Mouse (Mus musculus) ZHBTc4 (cell line): ENCODE data around the gene Cd300ld2.
"Not testable (repeated sequence)": the region's sequence is repeated elsewhere in the genome, so short reads cannot be mapped to it uniquely, and the experiment has no call there.

ENCODE experiments used
- DNase-seq: peaks from one replicate; pipeline ENCODE4 v3.0.0-alpha.2; 2011; ENCODE audit warnings: low read depth, low spot score

Cd300ld2 gene

DNA sequence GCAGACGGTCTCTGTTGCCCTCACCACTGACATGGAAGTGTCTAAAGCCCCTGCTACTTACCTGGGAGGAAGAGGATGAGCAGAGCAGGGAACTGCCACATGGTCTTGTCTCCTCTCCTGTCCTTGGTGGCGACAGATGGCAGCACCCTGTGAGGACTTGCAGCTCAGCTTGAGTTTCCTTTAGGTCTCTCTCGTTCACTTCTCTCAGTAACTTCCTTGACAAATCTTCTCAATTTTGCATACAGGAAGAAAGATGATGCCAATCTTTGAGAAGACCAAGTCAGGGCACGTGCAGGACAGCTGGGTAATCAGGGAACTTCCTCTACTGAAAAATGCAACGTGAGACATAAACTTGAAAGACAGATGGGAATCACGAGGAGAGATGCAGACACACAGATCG lies at the start of gene Cd300ld2:
TSS of gene Cd300ld2 (minus strand) at position 101 of the 400 bp plus-strand sequence.
- not testable (repeated sequence) for DNase-seq

DNA sequence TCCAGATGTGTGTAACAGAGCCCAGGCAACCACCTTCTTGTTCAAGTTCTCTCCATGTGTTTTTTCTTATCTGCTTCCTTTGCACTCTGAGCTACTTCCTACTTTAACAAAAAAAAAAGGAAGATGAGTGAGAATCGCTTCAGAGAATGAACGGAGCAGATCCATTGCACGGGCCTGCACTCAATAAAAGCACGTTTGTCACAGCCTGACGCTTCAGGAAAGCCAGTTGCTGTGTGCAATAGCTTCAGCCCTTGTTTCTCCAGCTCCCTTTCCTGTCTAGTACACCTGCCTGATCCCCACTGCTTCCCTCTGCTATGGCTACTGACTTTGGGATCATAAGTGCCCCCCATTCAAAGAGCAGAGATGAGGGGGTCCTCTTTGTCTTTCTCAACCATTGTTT lies 46.1 kb upstream of the Cd300ld2 start, which contains the start of gene Cd300e:
TSS of gene Cd300e (minus strand) at position 101 of the 400 bp plus-strand sequence.
- DNase-seq: no peak

DNA sequence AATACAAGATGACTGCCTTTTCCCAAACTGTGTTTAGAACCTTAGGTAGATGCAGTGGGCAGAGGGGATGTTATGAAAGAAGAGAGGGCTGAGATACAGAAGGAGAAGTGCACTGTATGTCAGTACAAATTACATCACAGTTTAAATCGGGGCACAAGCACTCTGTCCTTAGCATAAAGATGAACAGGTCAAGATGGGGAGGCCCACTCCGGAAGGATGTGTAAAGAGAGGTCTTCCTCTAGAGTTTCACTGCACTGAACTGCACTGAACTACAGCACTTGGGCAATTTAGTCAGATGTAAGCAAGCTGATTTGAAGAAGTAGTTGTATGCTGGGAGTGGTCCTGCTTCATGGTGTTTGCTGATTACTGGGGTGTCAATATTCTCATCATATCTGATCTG lies 43.8 kb upstream of the Cd300ld2 start:
- no peak for DNase-seq

DNA sequence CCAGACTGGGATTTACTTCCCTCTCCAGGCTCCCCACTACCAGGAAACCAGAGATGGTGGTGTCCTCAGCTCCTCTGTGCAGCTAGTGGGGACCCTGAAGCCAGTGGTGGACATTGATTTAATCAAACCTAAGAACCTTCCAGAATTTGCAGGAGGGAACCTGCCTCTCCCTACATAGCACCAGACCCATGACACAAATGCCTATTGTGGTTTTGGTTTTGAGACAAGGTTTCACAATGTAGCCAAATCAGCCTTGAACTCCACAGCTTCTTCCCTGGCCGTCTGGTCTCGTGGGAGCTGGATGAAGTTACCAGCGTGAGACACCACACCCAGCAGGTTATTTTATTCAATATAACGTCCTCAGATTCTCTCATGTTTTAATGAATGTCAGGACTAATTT lies 42.7 kb upstream of the Cd300ld2 start:
- no peak for DNase-seq

DNA sequence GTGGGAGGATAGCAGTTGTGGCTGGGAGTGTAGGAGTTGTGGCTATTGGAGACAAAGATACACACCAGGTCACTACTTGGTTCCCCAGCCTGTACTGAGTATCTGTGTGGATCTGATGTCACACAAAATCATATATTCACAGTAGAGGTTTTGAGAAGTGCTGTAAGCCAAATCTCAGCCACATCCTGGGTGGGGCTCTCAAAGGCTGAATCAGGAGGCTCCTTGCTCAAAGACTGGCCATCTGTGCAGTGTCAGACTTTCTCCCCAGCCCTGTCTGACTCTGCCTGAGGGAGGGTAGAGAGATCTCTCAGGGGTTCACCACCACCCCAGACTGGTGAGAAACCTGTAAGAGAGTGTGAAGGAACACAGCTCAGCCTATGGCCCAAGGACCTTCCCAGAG lies 38.5 kb upstream of the Cd300ld2 start:
- DNase-seq: no peak

DNA sequence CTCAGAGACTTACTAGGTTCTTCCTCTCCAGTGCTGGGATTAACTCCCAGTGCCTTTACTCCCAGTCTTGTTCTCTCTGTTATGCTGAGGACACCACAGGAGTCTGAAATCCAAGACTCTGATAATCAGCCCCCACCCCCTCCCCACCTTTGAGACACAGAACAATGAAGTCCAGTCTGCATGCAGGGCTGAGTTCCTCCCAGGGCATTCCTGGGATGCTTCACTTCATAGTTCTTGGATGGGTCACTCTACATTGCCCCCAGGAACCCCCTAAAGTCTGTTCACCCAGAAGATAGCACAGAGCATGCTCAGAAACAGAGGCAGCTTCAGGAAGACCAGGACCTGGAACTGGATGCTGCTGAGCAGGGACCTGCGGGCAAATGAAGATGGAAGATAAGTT lies 37.0 kb upstream of the Cd300ld2 start:
- peak; percentile 40 for DNase-seq

DNA sequence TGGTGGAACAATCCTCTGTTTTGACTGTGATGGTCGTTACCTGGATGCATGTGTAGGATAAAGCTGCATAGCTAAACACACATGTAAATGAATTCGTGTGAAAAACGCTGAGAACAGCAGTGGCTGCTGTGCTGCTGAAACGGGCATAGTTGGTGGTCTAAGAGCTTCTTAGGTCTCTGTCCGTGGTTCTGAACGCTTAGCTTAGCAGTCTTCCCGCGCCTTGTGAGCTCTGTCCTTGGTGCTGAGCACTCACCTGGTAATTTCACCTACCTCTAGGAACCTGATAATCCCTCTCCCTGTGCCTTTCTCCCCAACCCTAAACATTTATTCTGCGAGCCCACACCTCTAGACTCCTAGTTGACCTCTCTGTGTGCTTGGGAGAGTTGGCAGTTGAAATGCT lies 36.2 kb upstream of the Cd300ld2 start:
- DNase-seq: peak; percentile 87

DNA sequence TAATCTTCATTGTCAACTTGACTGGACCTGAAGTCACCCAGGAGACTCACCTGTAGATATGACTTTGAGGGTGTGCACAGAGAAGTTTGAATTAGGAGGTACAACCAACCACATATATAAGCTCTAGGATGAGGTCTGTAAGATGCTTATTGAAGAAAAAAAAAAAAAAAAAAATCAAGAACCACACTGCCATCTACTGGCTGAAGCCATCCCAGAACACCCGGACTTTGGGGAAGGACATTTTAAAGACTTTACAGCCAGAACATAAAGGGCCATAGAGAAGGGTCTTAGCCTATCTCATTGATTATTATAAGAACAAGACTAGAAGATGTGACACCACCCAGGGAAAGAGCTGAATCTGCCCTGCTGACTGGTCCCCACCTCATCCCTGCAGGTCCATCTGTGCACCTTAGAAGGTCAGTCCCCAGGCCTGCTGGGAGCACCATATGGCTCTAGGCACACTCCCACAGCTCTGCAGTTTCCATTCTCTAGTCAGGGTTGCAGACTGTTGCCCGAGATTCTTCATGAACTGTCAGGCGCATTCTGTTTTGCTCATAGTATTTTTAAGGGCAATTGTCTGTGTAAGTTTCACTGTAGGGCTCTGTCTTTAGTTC lies 33.4 kb upstream of the Cd300ld2 start:
- peak; percentile 39 for DNase-seq

DNA sequence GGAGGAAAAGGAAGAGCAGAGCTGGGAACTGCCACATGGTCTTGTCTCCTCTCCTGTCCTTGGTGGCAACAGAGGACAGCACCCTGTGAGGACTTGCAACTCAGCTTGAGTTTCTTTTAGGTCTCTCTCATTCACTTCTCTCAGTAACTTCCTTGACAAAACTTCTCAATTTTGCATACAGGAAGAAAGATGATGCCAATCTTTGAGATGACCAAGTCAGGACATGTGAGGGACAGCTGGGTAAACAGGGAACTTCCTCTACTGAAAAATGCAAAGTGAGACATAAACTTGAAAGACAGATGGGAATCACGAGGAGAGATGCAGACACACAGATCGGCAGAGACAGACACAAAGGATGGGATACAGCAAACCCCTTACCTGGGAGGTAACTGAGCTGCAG lies 32.3 kb upstream of the Cd300ld2 start, which contains the start of gene Cd300ld3:
TSS of gene Cd300ld3 (minus strand) at position 151 of the 400 bp plus-strand sequence.
- DNase-seq: no peak

DNA sequence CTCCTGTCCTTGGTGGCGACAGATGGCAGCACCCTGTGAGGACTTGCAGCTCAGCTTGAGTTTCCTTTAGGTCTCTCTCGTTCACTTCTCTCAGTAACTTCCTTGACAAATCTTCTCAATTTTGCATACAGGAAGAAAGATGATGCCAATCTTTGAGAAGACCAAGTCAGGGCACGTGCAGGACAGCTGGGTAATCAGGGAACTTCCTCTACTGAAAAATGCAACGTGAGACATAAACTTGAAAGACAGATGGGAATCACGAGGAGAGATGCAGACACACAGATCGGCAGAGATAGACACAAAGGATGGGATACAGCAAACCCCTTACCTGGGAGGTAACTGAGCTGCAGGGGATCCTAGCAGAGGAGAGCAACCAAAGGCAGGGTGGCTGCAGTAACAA lies 21.7 kb upstream of the Cd300ld2 start, which contains the start of gene Cd300ld5:
TSS of gene Cd300ld5 (minus strand) at position 101 of the 400 bp plus-strand sequence.
- not testable (repeated sequence) for DNase-seq

DNA sequence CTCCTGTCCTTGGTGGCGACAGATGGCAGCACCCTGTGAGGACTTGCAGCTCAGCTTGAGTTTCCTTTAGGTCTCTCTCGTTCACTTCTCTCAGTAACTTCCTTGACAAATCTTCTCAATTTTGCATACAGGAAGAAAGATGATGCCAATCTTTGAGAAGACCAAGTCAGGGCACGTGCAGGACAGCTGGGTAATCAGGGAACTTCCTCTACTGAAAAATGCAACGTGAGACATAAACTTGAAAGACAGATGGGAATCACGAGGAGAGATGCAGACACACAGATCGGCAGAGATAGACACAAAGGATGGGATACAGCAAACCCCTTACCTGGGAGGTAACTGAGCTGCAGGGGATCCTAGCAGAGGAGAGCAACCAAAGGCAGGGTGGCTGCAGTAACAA lies 10.9 kb upstream of the Cd300ld2 start, which contains the start of gene Cd300ld4:
TSS of gene Cd300ld4 (minus strand) at position 101 of the 400 bp plus-strand sequence.
- DNase-seq: not testable (repeated sequence)

DNA sequence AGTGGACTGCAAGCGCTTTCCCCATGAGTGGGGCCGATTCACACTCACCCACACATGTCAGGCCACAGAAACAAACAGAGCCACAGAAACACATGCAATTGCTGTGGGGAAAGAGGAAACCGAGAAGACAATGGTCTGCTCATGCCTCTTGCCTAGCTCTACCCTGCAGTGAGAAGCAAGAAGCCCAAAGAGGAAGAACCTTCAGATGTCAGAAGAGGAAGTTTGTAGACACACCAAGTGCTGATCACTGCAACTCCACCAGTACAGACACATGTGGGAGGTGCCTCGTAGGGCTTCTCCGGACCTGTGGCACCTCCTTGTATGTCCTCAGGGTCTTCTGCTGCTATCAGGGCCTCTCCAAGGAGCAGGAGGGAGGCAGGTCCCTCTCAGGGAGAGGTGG lies 11.9 kb downstream of the Cd300ld2 start:
- no peak for DNase-seq

DNA sequence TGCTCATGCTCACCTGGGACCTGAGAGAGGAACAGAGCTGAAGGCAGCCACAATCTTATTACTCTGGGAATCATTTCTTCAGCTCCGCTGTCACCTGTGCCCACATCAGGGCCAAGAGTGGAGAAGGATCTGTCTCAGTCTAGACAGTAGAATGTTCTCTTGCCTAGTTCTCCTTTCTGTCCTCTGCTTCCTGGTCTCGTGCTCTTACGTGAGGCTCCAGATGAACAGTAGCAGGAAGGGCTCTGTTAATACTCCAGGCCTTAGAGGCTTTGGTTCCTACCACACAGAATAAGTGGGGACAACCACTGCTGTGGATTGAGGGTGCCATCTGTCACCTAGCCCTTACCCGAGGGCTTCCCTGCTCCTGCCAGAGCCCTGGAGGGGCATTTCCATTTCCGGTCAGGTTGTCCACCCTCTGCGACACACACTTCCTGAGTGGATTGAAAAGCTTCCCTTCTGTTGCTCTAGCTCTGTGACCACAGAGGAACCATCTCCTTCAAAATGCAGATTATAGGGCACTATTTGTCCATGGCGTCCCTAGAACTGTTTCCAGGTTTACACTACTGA lies 14.4 kb downstream of the Cd300ld2 start, which contains the start of gene Cd300c2:
TSS of gene Cd300c2 (minus strand) at position 407 of the 567 bp plus-strand sequence.
- no peak for DNase-seq

DNA sequence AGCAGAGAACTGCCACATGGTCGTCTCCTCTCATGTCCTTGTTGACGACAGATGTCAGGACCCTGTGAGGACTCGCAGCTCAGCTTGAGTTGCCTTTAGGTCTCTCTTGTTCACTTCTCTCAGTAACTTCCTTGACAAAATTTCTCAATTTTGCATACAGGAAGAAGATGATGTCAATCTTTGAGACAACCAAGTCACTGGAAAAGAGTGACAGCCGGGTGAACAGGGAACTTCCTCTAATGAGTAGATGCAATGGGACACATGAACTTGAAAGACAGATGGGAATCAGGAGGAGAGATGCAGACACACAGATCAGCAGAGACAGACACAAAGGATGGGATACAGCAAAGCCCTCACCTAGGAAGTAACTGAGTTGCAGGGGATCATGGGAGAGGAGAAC lies 26.2 kb downstream of the Cd300ld2 start, which contains the start of gene Cd300ld:
TSS of gene Cd300ld (minus strand) at position 130 of the 400 bp plus-strand sequence.
- no peak for DNase-seq

DNA sequence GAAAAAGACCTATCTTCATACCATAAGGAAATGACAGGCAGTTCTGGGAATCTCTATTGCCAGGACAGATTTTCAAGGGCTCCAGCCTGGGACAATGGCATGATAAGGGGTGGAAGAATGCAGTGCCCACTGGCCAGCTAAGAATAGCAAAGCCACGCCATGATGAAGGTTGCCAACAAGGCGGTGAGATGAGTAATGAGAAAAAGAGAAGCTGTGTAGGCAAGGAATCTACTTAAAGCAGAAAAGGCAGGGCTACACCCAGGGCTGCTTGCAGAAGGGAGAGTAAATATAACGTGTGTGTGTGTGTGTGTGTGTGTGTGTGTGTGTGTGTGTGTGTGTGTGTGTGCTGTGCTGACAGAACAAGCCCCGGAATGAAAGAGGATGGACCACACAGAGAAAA lies 34.1 kb downstream of the Cd300ld2 start:
- DNase-seq: no peak

DNA sequence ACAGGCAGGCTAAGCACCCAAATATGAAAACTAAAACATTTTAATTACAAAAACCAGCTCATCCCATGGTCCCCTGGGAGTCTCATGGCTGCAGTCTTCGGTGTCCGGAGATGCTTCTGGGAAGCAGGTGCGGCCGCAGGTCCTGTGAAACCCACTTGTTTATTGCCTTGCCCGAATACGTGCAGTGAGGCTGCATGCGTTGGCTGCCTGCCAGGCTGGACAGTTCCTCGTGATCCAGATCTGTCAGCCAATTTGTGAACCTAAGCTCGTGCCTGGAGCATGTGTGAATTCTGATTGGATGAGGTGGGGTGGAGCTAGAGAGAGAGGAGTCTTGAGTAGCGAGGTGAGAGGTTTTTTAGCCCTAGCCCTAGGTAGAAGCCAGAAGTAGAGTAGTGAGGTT lies 43.3 kb downstream of the Cd300ld2 start:
- DNase-seq: no peak

DNA sequence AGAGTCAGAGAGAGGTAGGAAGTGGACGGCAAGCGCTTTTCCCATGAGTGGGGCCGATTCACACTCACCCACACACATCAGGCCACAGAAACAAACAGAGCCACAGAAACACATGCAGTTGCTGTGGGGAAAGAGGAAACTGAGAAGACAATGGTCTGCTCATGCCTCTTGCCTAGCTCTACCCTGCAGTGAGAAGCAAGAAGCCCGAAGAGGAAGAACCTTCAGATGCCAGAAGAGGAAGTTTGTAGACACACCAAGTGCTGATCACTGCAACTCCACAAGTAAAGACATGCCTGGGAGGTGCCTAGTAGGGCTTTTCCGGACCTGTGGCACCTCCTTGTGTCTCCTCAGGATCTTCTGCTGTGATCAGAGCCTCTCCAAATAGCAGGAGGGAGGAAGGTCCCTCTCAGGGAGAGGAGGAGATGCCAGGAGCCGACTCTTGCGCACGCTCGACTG lies 47.2 kb downstream of the Cd300ld2 start, which contains the start of gene Cd300c:
TSS of gene Cd300c (minus strand) at position 406 of the 456 bp plus-strand sequence.
- no peak for DNase-seq

DNA sequence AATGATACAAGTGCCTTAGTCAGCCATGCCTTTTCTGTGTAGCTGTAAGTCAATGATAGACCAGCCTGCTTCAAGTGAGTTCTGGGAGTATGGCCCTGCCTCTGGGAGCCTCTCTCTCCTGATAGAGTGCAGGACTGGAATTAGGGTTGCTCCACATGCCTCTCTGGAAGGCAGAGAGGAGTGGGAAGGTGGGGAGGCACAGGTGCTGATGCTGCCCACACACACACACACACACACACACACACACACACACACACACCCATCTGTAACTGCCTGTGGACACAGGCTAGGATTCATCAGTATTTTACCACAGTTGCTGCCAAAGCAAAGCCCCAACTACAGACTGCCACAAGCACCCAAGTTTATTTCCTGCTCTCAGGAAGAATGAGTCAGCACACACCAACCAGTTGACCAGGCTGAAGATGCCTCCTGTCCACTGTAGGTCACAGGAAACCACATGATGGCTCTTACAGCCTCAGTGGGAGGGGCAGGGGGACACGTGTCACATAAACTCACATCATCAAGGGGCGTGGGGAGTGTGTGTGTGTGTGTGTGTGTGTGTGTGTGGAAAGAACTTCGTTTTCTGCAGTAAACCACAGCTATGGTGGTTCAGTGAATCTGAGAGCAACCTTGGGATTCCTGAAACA lies 50.7 kb downstream of the Cd300ld2 start:
- no peak for DNase-seq

DNA sequence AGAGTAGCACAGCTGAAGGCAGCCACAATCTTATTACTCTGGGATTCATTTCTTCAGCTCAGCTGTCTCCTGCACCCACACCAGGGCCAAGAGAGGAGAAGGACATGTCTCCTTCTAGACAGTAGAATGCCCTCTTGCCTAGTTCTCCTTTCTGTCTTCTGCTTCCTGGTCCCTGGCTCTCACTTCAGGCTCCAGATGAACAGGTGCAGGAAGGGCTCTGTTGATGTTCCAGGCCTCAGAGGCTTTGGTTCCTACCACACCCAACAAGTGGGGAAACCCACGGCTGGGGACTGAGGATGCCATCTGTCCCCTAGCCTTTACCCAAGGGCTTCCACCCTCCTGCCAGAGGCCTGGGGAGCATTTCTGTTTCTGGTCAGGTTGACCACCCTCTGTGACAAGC lies 55.6 kb downstream of the Cd300ld2 start:
- no peak for DNase-seq
